Mouse (Mus musculus) lung, postnatal 14 days (tissue): ENCODE measurements around the gene Vmn1r1.
"Not testable (repeated sequence)": the region's sequence is repeated elsewhere in the genome, so short reads cannot be mapped to it uniquely, and the experiment has no call there.

Experiments
- DNase-seq: peaks from one replicate; pipeline ENCODE4 v3.0.0; 2021

Vmn1r1 gene

DNA sequence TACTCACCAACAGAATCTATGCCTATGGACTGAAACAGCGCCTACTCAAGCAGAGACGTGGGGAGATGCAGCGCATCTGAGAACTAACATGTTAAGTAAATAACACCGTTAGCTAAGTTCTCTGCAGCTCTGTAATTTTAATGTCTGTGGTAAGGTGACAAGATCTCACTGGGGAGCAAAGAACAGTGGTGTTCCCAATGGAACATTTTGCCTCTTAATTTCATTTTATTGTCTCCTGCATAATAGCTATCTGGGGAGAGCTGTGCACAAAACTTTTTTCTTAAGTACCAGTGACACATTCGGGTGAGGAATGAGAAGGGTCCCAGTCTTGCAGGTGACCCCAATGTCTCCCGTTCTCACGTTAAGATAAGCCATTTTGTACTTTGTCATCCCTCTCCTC lies at the start of gene Vmn1r1:
Gene Vmn1r1, minus strand, starts transcription at position 101 of the 400 bp plus-strand sequence.
- no peak for DNase-seq

DNA sequence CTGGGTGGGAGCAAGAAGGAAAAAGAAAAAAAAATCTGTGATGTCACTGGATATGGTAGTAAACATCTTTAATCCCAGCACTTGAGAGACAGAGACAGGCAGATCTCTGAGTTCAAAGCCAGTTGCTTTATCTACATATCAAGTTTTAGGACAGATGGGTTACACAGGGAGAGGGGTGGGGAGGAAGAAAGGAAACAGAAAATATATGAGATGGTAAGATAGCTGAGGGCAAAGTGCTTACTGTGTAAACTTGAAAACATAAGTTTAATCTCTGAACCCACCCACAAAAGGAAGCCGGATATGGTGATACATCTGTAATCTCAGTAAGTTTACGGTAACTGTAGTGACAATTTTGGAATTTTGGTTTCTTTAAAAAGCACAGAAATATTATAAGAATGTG lies 46.0 kb upstream of the Vmn1r1 start:
- DNase-seq = no peak

- DNase-seq = no peak
These were observed 28.3 kb upstream of the Vmn1r1 start for GRCm38 (mm10) chr1:182192581-182192980.

- peak; percentile 59 for DNase-seq
These were observed 27.7 kb upstream of the Vmn1r1 start for GRCm38 (mm10) chr1:182191816-182192545.

DNA sequence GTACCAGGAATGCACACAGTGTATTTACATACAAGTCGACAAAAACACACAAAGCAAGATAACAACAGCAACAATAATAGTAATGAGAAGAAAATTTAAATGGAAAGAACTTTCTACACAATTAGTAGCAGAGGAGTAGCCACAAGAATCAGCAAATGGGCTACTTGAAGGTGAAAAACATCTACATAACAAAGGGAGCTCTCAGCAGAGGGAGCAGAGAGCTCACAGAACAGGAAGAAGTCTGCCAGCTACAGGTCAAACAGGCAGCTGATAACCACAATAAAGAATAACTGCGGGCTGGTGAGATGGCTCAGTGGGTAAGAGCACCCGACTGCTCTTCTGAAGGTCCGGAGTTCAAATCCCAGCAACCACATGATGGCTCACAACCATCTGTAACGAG lies 26.9 kb upstream of the Vmn1r1 start:
- no peak for DNase-seq

DNA sequence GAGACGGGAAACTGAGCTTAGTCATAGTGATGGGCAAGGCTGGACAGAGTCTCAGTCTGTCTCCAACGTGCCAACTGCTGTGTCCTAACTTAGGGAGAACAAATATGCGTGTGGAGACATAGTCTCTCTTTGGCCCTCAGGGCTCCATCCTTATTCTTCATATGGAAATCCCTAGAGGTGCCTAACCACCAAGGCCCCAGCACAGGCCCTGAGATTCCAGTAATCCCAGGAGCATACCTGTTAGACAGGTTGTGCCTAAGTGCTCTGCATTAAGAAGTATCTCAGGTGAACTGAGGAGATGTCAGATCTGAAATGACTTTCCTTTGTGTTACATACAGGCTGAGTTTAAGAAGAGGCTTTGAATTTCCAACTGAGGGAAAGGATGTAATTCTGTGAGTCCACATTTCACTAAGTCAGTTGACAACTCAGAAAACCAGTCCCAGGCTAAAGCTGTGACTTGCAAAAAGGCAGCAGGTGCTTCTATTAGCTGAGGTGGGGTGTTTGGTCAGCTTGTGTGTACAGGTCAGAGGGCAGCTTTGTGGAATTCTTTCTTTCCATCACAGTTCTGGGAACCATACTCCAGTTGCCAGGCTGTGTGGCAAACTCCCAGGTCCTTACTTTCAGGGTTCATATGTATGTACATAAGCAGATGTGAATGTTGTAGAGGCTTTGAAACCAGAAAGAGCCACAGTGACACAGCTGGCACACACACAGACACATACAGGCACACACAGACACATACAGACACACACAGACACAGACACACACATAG lies 25.6 kb upstream of the Vmn1r1 start:
- DNase-seq = no peak

- not testable (repeated sequence) for DNase-seq
These were observed 18.2 kb upstream of the Vmn1r1 start for GRCm38 (mm10) chr1:182182449-182182848.

DNA sequence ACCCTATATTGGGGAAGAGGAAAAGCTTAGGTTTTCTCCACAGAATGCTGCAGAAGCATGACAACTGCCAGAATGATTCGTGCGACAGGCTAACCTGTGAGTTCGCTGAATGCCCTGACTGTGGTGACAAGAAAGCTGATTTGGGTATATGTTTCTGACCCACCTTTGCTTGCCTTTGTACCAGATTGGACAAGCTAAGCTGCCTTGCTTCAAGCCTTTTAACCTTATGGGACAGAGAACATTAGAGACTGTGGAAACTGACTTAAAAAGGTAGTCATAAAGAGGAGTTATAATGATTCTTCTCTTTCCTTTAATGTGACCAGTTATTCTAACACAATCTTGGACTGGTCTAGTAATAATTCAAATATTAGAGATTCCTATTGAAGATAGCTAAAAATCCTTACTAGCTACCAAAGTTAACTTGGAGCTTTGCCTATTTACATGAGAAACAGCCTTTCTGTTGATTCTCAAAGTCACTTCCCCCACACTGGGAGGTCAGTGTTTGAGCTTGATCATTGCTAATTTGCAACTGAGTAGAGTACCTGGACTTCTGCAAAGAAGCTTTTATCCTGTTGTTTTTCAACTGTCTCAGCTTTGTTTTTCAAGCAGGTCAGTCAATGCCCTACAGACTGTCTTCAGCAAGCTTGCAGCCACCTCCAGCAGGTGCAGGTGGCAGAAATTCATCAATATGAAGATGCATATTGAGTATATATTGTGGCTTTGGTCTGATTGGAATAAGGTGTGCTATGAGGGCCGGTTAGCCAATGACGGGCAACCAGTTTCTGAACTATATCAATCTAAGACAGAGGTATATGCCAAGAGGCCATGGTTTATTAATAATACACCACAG lies 17.4 kb upstream of the Vmn1r1 start:
- no peak for DNase-seq

DNA sequence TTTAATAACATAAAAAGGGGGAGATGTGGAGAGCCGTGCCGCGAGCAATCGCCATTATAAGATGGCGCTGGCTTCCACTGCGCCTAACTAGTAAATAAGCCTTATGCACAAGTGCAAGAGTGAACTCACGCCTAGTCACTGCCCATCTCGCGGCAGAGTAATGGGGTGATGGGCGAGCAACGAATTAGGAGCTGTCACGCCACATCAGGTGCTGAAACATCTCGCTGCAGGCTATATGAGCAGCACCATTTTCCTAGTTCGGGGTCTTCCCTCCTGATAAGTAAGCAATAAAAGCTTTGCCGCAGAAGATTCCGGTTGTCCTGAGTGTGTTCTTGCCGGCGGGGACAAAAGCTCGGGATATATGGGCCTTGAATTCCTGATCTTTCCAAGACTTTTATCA lies 12.7 kb upstream of the Vmn1r1 start:
- DNase-seq = not testable (repeated sequence)

- DNase-seq = not testable (repeated sequence)
These were observed 5.9 kb upstream of the Vmn1r1 start for GRCm38 (mm10) chr1:182170206-182170605.

- DNase-seq = no peak
These were observed 1.3 kb downstream of the Vmn1r1 start for GRCm38 (mm10) chr1:182162951-182163350.

- DNase-seq = no peak
These were observed 4.7 kb downstream of the Vmn1r1 start for GRCm38 (mm10) chr1:182159575-182159974.

- no peak for DNase-seq
These were observed 6.6 kb downstream of the Vmn1r1 start for GRCm38 (mm10) chr1:182157734-182158133.

DNA sequence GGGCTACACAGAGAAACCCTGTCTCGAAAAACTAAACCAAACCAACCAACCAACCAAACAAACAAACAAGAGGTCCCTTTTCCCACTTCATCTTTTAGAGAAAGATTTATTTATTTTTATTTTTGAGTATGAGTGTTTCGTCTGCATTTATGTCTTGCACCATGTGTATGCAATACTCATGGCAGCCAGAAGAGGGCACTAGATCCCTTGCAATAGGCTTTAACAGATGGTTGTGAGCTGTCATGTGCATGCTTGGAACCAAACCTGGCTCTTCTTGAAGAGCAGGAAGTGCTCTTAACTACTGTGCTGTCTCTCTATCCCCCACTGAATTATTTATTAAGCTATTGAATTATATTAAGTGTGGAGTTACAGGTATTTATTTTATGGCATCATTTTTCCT lies 14.3 kb downstream of the Vmn1r1 start:
- no peak for DNase-seq

- DNase-seq = no peak
These were observed 15.3 kb downstream of the Vmn1r1 start for GRCm38 (mm10) chr1:182148864-182149514.

- no peak for DNase-seq
These were observed 18.7 kb downstream of the Vmn1r1 start for GRCm38 (mm10) chr1:182145546-182145945.

DNA sequence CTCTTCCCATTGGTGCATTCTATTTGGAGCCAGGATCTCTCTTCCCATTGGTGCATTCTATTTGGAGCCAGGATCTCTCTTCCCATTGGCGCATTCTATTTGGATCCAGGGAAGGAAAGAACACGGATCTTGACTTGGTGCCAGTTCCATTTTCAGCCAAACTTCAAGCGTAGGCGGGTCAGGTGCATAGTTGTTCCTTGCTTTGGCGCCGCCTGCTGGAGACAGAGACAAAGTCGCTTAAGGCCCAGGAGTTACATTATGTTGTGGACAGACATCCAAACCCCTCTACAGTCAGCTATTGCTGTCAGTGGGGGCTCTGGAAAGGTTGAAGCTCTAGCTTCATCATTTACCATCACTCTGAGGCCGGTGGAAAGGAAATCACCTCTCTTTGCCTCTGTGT lies 21.0 kb downstream of the Vmn1r1 start:
- no peak for DNase-seq

- no peak for DNase-seq
These were observed 21.6 kb downstream of the Vmn1r1 start for GRCm38 (mm10) chr1:182142725-182143124.

GRCm38 (mm10) chr1:182140370-182140769 lies 23.9 kb downstream of the Vmn1r1 start:
- peak; percentile 87 for DNase-seq

DNA sequence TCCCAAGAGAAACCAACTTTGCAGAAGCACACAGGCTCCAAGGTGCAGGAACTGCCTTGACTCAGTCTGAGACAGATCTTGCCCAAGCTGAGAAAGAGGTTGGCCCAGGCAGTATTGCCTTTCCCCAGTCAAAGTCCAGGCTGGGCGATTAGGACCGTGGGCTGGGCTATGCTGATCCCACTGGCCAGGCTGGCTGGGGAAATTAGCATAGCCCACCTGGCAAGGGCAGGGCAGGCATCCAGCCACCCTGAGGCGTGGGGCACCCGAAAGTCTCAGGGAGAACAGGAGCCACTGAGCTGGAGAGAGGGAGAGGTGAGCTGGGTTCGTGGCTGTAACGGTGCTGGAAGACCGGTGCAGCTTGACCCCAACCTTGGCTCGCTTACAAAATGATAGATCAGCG lies 24.3 kb downstream of the Vmn1r1 start:
- DNase-seq = no peak

DNA sequence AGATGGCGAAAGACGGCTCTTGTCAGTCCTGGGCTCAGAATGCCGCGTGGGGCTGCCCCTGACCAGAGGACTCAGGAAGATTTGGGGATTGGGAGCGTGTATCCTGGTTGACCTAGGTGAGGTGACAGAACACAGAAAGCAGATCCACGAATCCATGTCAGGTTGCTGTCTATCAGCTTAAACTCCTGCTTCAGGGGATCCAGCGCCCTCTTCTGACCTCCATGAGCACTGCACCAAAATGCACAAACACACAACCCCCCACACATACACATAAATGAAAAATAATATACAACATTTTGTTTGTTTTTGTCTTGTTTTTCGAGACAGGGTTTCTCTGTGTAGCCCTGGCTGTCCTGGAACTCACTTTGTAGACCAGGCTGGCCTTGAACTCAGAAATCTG lies 26.1 kb downstream of the Vmn1r1 start:
- no peak for DNase-seq

GRCm38 (mm10) chr1:182137204-182138125 lies 26.8 kb downstream of the Vmn1r1 start:
- no peak for DNase-seq
